Mouse (Mus musculus) liver, embryonic 14.5 days (tissue): ENCODE measurements at regions not wholly inside any gene's neighbourhood (a gene's known extent, or its start where the extent isn't known, plus 50 kb on each side); places are given as distances from the start of the nearest gene placed in this dataset.

Experiments
- ATAC-seq: fragments of 200-750 bp; cut with Nextera tagmentation; 2 replicates; pipeline ENCODE4 v1.8.0; 2017; ENCODE audit warnings: moderate number of reproducible peaks, mild to moderate bottlenecking, moderate library complexity; ENCODE audit not compliant: insufficient read depth
- DNase-seq, 3 experiments: peaks; one replicate each; pipeline ENCODE4 v3.0.0-alpha.2; 2012 to 2013; ENCODE audit warnings: low read depth in 3 of 3, low spot score in 3 of 3
- H3K27ac ChIP-seq: fragments of 300-500 bp; sonication (generic); 2 replicates; pipeline ENCODE4 v1.5.1; 2014; ENCODE audit warnings: moderate library complexity, mild to moderate bottlenecking, control low read depth, inconsistent platforms
- H3K27me3 ChIP-seq: fragments of 300-500 bp; sonication (generic); 2 replicates; pipeline ENCODE4 v1.6.1; 2014; ENCODE audit warnings: mild to moderate bottlenecking, low read length, moderate library complexity; ENCODE audit not compliant: control insufficient read depth, insufficient read depth
- H3K36me3 ChIP-seq: fragments of 300-500 bp; sonication (generic); replicated peaks from 2 replicates; pipeline ENCODE4 v1.6.1; 2014; ENCODE audit warnings: low read depth; ENCODE audit not compliant: control insufficient read depth, insufficient read depth
- H3K4me1 ChIP-seq, 2 experiments: fragments of 200-500 bp in 1 of 2; fragments of 300-500 bp in 1 of 2; sonication (generic) in 1 of 2; replicated peaks; 2 replicates each; pipeline ENCODE4 v1.6.1; 2012 to 2014; ENCODE audit warnings: antibody characterized with exemption in 1 of 2, inconsistent platforms in 1 of 2, low read length in 1 of 2; ENCODE audit not compliant: control insufficient read depth in 2 of 2, insufficient read depth in 2 of 2
- H3K4me2 ChIP-seq: fragments of 300-500 bp; sonication (generic); 2 replicates; pipeline ENCODE4 v1.6.1; 2014; ENCODE audit warnings: low read depth, mild to moderate bottlenecking, control low read depth, moderate library complexity
- H3K4me3 ChIP-seq, 2 experiments: fragments of 200-500 bp in 1 of 2; fragments of 300-500 bp in 1 of 2; sonication (generic) in 1 of 2; 2 replicates each; pipeline ENCODE4 v1.5.1; 2012 to 2014; ENCODE audit warnings: low read depth in 2 of 2, low read length in 2 of 2, mild to moderate bottlenecking in 2 of 2, control low read depth in 1 of 2, inconsistent platforms in 1 of 2, moderate library complexity in 1 of 2; ENCODE audit not compliant: insufficient read depth in 1 of 2
- H3K9ac ChIP-seq: fragments of 300-500 bp; sonication (generic); replicated peaks from 2 replicates; pipeline ENCODE4 v1.6.1; 2014; ENCODE audit warnings: mild to moderate bottlenecking, control low read depth, moderate library complexity
- H3K9me3 ChIP-seq: fragments of 300-500 bp; sonication (generic); 2 replicates; pipeline ENCODE4 v1.6.1; 2016; ENCODE audit warnings: low read length, mixed read lengths; ENCODE audit not compliant: control insufficient read depth
- CTCF ChIP-seq: IDR thresholded peaks from 2 replicates; pipeline ENCODE4 v1.5.1; 2016; ENCODE audit warnings: antibody characterized with exemption, low read depth, control low read depth
- EP300 ChIP-seq: IDR thresholded peaks from 2 replicates; pipeline ENCODE4 v1.6.1; 2016; ENCODE audit warnings: antibody characterized with exemption, low read depth
- WGBS: fragments of 180-500 bp; shearing (Covaris S2); extraction: QIAGEN DNeasy Blood & Tissue Kit; methylation state at CpG from one replicate; pipeline ENCODE4 v1.1.7; 2014; ENCODE audit not compliant: insufficient replicate concordance; 5-methylcytosine and 5-hydroxymethylcytosine counted together

DNA sequence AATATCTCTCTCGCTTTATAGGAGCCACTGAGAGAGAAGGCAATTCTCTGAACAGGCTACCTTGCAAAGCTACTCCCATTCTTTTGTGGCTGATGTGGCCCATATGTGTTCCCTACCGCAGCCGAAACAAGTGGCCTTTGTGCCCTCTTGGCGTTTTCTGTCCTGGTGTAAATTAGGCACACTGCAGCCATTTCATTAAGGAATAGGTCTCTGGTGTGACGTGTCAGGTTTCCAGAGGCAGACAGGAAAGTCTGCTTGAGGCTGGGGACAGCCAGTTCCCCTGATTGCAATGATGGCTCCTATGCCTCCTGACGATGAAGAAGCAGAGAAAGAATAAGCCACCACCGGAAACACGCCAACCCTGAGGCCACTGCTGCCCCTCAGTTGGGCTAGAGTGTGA, 59.3 kb upstream of the Bcor start:
- H3K36me3 ChIP-seq: no peaks in the 10 kb centered on the region
- no peak overlapping the region for H3K4me3 ChIP-seq
- ATAC-seq (no peak), DNase-seq (no peak)
- H3K27me3 ChIP-seq: no peaks in the 10 kb centered on the region
- TF ChIP-seq CTCF (no peak), EP300 (no peak)
- H3K27ac ChIP-seq: no peak overlapping the region
- 62% methylated on average over 8 of the region's 8 CpGs for WGBS
- H3K9me3 ChIP-seq: no peaks in the 10 kb centered on the region
- H3K4me2 ChIP-seq: no peak overlapping the region
- H3K4me1 ChIP-seq: no peaks in the 10 kb centered on the region
- no peak overlapping the region for H3K9ac ChIP-seq

DNA sequence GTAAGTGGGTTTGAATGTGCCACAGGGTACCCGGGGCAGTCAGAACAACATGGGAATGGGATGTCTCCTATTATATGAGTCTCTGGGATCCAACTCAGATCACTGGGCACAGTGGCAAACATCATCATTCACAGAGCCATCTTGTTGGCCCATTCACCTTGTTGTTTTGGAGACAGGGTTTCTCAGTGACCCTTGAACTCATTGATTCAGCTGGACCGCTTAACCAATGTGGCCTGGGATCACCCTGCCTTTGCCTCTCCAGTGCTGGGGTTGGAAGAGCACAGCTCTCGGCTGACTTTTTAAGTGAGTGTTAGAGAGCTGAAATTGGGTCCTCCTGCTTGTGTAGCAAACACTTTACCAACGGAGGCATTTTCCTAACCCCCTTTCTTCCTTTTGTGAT, 64.2 kb upstream of the Bcor start:
- Histone ChIP-seq H3K9ac (no peak overlapping the region), H3K27ac (no peak overlapping the region), H3K4me3 (no peak overlapping the region), H3K4me1 (no peaks in the 10 kb centered on the region; a peak in 1 of 4 replicates), H3K9me3 (no peaks in the 10 kb centered on the region), H3K4me2 (no peak overlapping the region), H3K36me3 (no peaks in the 10 kb centered on the region), H3K27me3 (no peaks in the 10 kb centered on the region)
- ATAC-seq (no peak), DNase-seq (no peak)
- 58% methylated on average over 4 of the region's 4 CpGs for WGBS
- TF ChIP-seq EP300 (no peak), CTCF (no peak)

DNA sequence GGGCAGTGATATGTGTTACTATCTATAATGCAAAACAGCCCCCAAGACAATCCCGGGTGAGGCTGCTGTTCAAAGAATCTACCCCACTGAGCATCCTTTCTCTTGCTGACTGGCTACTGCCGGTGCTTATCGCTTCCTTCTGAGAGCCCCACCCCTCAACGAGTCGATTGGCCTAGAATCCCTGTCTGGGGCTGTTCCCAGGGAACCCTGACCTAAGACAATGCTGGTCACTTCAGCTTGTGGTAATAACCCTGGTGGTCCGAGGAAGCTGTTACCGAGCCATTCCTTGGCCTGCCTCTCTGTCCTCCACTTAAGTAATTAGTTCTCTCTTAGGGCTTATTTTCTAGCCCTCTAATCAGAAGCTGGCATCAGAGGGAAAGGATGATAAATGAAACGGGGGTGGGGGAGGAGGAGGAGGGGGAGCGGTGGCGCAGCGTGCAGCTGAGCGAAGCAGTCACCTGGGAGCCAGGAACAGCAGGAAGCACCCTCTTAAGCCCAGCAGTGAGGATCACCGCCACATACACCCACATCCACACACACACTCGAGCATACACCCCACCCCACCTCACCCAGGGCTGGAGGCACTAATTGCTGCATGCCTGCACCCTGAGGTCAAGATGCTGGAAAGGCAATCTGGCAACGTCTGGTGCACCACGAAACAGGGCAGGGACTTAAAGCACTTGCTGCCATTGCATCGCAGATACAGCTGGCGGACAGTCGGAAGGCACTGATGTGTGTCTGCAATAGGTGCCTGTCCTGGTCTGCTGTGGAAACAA, 65.1 kb upstream of the Bcor start:
- DNase-seq (no peak), ATAC-seq (no peak)
- no peak overlapping the region for H3K4me2 ChIP-seq
- no peaks in the 10 kb centered on the region for H3K36me3 ChIP-seq
- H3K4me3 ChIP-seq: no peak overlapping the region
- WGBS: 16% methylated on average over 19 of the region's 19 CpGs
- H3K9me3 ChIP-seq: no peaks in the 10 kb centered on the region
- H3K9ac ChIP-seq: no peak overlapping the region
- no peaks in the 10 kb centered on the region; a peak in 1 of 4 replicates for H3K4me1 ChIP-seq
- no peak for TF ChIP-seq CTCF
- TF ChIP-seq EP300: no peak
- no peak overlapping the region for H3K27ac ChIP-seq
- no peaks in the 10 kb centered on the region for H3K27me3 ChIP-seq

DNA sequence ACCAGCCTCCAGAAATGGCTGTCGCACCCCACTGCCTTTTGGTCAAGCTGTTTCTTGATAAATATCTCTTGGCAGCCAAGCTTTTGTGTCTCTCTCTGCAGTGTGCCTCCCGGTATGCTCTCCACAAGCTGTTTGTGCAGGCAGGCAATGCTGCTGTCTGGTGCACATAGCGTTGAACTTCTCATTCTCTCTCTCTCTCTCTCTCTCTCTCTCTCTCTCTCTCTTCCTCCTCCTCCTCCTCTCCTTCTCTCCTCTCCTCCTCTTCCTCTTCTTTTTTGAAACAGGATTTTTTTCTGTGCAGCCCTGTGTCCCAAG, 65.7 kb upstream of the Bcor start:
- no peak overlapping the region for H3K4me2 ChIP-seq
- no peak overlapping the region for H3K27ac ChIP-seq
- no peak for DNase-seq
- H3K27me3 ChIP-seq: no peaks in the 10 kb centered on the region
- H3K4me3 ChIP-seq: no peak overlapping the region
- TF ChIP-seq EP300 (no peak), CTCF (no peak)
- no peaks in the 10 kb centered on the region; a peak in 1 of 4 replicates for H3K4me1 ChIP-seq
- no peaks in the 10 kb centered on the region for H3K9me3 ChIP-seq
- ATAC-seq: no peak
- no peaks in the 10 kb centered on the region for H3K36me3 ChIP-seq
- H3K9ac ChIP-seq: no peak overlapping the region
- 20% methylated on average over 3 of the region's 3 CpGs for WGBS

DNA sequence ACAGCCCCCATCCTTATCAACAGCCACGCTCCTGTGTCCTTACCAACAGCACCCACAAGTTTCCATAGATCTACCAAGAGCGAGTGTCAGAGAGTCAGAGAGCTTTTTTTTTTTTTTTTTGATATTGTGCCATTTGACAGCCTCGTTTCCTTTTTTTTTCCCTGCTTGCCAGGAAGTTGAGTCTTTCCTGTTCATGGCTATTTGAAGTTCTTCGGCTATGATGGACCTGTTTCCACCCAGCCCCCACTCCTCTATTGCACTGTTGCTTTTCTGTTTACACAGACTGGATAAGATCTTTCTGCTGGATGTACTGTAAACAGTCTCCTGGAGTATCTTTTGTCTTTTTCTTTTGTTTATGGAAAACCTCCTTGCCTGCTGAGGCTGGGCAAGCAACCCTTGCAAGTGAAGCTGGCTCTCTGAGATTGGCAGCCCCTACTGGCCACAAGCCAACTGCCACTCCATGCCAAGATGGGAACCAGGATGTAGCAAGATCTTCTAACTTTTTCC, 80.4 kb upstream of the Bcor start:
- H3K27ac ChIP-seq: no peak overlapping the region
- H3K36me3 ChIP-seq: no peaks in the 10 kb centered on the region
- H3K4me2 ChIP-seq: no peak overlapping the region
- no peak overlapping the region for H3K4me3 ChIP-seq
- DNase-seq (no peak), ATAC-seq (no peak)
- TF ChIP-seq EP300 (no peak), CTCF (no peak)
- H3K27me3 ChIP-seq: no peaks in the 10 kb centered on the region
- H3K9me3 ChIP-seq: no peaks in the 10 kb centered on the region
- WGBS: 13% methylated on average over 4 of the region's 4 CpGs
- no peak overlapping the region for H3K9ac ChIP-seq
- no peaks in the 10 kb centered on the region for H3K4me1 ChIP-seq
